Mouse (Mus musculus) kidney, adult 8-10 months (tissue): ENCODE measurements around the gene Gm6763.
"Not testable (repeated sequence)": the region's sequence is repeated elsewhere in the genome, so short reads cannot be mapped to it uniquely, and the experiment has no call there.

Experiments used
- DNase-seq, 2 experiments: peaks; one replicate each; pipeline ENCODE4 v3.0.0; 2022

Gene Gm6763

DNA sequence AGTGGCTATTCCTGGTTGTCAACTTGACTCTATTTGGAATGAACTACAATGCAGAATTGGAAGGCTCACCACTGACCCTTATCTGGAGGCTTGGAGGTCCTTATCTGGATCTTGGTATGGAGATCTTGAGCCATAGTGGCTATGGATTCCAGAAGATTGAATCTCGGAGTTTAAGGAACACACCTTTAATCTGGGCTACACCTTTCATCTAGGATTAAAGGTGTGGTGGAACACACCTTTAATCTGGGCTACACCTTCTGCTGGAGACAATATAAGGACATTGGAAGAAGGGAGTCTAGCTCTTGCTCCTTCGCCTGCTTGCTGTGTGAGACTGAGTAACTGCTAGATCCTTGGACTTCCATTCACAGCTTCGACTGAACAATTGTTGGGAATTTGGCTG, at the start of gene Gm6763:
Gene Gm6763 (plus strand): TSS at position 301 of the 400 bp plus-strand sequence.
- DNase-seq, result not testable (repeated sequence)

DNA sequence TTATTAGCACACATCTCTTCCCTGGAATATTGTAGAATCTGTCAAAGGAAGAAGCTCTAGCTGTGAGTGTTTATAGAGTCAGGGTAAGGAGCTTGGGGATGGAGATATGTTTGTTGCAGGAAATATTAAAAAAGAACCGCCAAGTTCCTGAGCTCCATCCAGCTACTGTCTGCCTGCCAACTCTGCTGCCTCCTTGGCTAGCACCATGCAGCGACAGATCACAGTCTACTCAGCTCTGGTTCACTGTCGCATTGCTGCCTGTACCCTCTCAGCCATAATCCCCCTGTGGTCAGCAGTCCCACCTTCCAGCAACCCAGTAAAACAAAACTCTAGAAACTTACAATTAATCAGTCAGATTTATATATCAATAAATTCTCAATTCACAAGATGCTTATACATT, 41.3 kb upstream of the Gm6763 start:
- DNase-seq, result no peak

DNA sequence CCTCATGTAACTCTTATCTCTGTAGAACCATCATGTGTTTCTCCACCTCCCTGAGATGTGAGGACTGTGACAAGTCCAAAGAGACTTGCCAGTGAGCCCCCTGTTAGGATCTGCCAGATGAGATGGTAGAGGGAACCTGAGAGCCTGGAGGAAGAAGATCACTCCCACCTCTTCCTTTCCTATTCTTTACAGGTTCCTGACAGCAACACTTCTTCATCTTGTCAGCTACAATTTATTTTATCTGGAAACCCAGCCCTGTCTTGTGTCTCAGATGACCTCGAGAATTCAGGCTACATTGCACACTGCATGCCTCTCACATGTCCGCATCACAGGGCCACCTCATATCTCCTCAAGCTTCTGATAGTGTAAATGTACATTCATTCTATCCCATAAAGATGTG, 33.0 kb upstream of the Gm6763 start:
- no peak for DNase-seq

GRCm38 (mm10) chr10:104142687-104143086, 8.6 kb upstream of the Gm6763 start, which contains the start of gene Gm21293:
Gene Gm21293 (plus strand): TSS chr10:104142987.
- not testable (repeated sequence) for DNase-seq

GRCm38 (mm10) chr10:104159706-104160105, 8.4 kb downstream of the Gm6763 start, which contains the start of gene Gm8764:
Gene Gm8764 (plus strand): TSS chr10:104160006.
- DNase-seq, result not testable (repeated sequence)

- DNase-seq, result not testable (repeated sequence)
Measured at GRCm38 (mm10) chr10:104168215-104168614, 16.9 kb downstream of the Gm6763 start, which contains the start of gene Gm21304. Gene Gm21304 (plus strand): TSS chr10:104168515.

GRCm38 (mm10) chr10:104176724-104177123, 25.4 kb downstream of the Gm6763 start, which contains the start of gene Gm21312:
Gene Gm21312 (plus strand): TSS chr10:104177024.
- not testable (repeated sequence) for DNase-seq

DNA sequence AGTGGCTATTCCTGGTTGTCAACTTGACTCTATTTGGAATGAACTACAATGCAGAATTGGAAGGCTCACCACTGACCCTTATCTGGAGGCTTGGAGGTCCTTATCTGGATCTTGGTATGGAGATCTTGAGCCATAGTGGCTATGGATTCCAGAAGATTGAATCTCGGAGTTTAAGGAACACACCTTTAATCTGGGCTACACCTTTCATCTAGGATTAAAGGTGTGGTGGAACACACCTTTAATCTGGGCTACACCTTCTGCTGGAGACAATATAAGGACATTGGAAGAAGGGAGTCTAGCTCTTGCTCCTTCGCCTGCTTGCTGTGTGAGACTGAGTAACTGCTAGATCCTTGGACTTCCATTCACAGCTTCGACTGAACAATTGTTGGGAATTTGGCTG, 33.9 kb downstream of the Gm6763 start, which contains the start of gene Gm20765:
Gene Gm20765 (plus strand): TSS at position 301 of the 400 bp plus-strand sequence.
- DNase-seq, result not testable (repeated sequence)

GRCm38 (mm10) chr10:104193742-104194141, 42.4 kb downstream of the Gm6763 start, which contains the start of gene Gm4340:
Gene Gm4340 (plus strand): TSS chr10:104194042.
- DNase-seq, result not testable (repeated sequence)
